Mouse (Mus musculus) heart, postnatal 14 days (tissue): ENCODE results near the gene Gm42372. TPM values are rescaled to one million over a fixed set of nuclear protein-coding genes. Genes with fewer than 3 reads are reported as not detected.
"Not testable (repeated sequence)": the region's sequence is repeated elsewhere in the genome, so short reads cannot be mapped to it uniquely, and the experiment has no call there.

ENCODE experiments used
- DNase-seq, 2 experiments: peaks; one replicate each; pipeline ENCODE4 v3.0.0; 2021 to 2022
- intact Hi-C: fragments of 180-260 bp; cut with DNase I; formaldehyde crosslinking; loops from one replicate; pipeline ENCODE4 v1.15.1; 2025
- long read RNA-seq, 2 experiments: library from polyadenylated mRNA; stranded (forward); transcript quantifications; one replicate each; pipeline ENCODE4 v2.0.0; 2021
- total RNA-seq, 2 experiments: library from RNA; stranded (reverse); gene quantifications; 2 replicates each; pipeline ENCODE4 v1.2.3; 2021

Gm42372 gene
- total RNA-seq: under 1 TPM; 0.07 TPM
- long read RNA-seq, experiment 1: 0 reads
- long read RNA-seq, experiment 2: 0 reads

GRCm38 (mm10) chr7:16982859-16983568, at the start of gene Gm42372:
Gene Gm42372, plus strand, starts transcription at chr7:16983086.
- DNase-seq: peak in 1 of 2 experiments; percentile 49
- intact Hi-C loops: no loop called here

- intact Hi-C loops: no loop called here
- DNase-seq: no peak
Observed at GRCm38 (mm10) chr7:16937312-16937711, 45.6 kb upstream of the Gm42372 start.

- no peak for DNase-seq
Observed at GRCm38 (mm10) chr7:16938117-16938791, 44.6 kb upstream of the Gm42372 start.

GRCm38 (mm10) chr7:16940292-16940691, 42.6 kb upstream of the Gm42372 start:
- intact Hi-C loops: no loop called here
- no peak for DNase-seq

More at GRCm38 (mm10) chr7:16938117-16938791, 44.6 kb upstream of the Gm42372 start:
- intact Hi-C loops: no loop called here

- DNase-seq: no peak
- intact Hi-C loops: no loop called here
Observed at GRCm38 (mm10) chr7:16942861-16943260, 40.0 kb upstream of the Gm42372 start.

- DNase-seq: peak; percentile 85 to 86
- intact Hi-C loops: no loop called here
Observed at GRCm38 (mm10) chr7:16944061-16944807, 38.7 kb upstream of the Gm42372 start, which contains the start of gene Pnmal2. Gene Pnmal2, plus strand, starts transcription at chr7:16944682.

- DNase-seq: no peak
- intact Hi-C loops: no loop called here
Observed at GRCm38 (mm10) chr7:16944808-16945315, 38.0 kb upstream of the Gm42372 start.

GRCm38 (mm10) chr7:16945419-16945818, 37.5 kb upstream of the Gm42372 start:
- intact Hi-C loops: no loop called here
- DNase-seq: no peak

GRCm38 (mm10) chr7:16946441-16947348, 36.2 kb upstream of the Gm42372 start:
- intact Hi-C loops: loop anchor here (1.0 kb wide), 1 partner anchor 14 kb away; no protein-coding TSS in a partner anchor
- DNase-seq: peak; percentile 47 to 48

GRCm38 (mm10) chr7:16947349-16947895, 35.5 kb upstream of the Gm42372 start:
- intact Hi-C loops: no loop called here
- peak; percentile 41 to 43 for DNase-seq

- intact Hi-C loops: no loop called here
- peak; percentile 68 to 71 for DNase-seq
Observed at GRCm38 (mm10) chr7:16947959-16948361, 34.9 kb upstream of the Gm42372 start.

GRCm38 (mm10) chr7:16948923-16949458, 33.9 kb upstream of the Gm42372 start:
- intact Hi-C loops: no loop called here
- DNase-seq: no peak

- DNase-seq: peak; percentile 78 to 83
- intact Hi-C loops: loop anchor here (1.0 kb wide), 1 partner anchor 49 kb away; no protein-coding TSS in a partner anchor
Observed at GRCm38 (mm10) chr7:16949908-16950841, 32.7 kb upstream of the Gm42372 start.

GRCm38 (mm10) chr7:16950861-16951635, 31.8 kb upstream of the Gm42372 start:
- intact Hi-C loops: loop anchor here (1.0 kb wide), 4 partner anchors 20 to 115 kb away; no protein-coding TSS in a partner anchor
- DNase-seq: peak; percentile 79 to 85

- intact Hi-C loops, DNase-seq: not testable (repeated sequence)
Observed at GRCm38 (mm10) chr7:16953776-16954175, 29.1 kb upstream of the Gm42372 start.

GRCm38 (mm10) chr7:16955712-16956111, 27.2 kb upstream of the Gm42372 start:
- intact Hi-C loops: no loop called here
- no peak for DNase-seq
